Mouse (Mus musculus): ENCODE measurements around the gene Hip1r. TPM values are rescaled to one million over a fixed set of nuclear protein-coding genes. Genes with fewer than 3 reads are reported as not detected.

Hip1r gene
- polyA plus RNA-seq (2012; rRNA removed): 25.7 and 39.0 TPM in 2 replicates

GRCm38 (mm10) chr5:123973299-123974178 is at the start of gene Hip1r:
TSS of gene Hip1r (plus strand) at chr5:123973628.

GRCm38 (mm10) chr5:123927118-123927517 is 46.3 kb upstream of the Hip1r start, which contains the start of gene Gm43518:
TSS of gene Gm43518 (plus strand) at chr5:123927418.

GRCm38 (mm10) chr5:123930508-123930989 is 42.9 kb upstream of the Hip1r start, which contains the start of gene Ccdc62:
TSS of gene Ccdc62 (plus strand) at chr5:123930679.

GRCm38 (mm10) chr5:124032001-124032508 is 58.6 kb downstream of the Hip1r start, which contains the start of gene Vps37b:
TSS of gene Vps37b (minus strand) at chr5:124032270.

Other genes starting within 250 kb of the Hip1r start
- 9.5 and 18.1 TPM in 2 replicates for gene Rsrc2, start 224.2 kb upstream of the Hip1r start, polyA plus RNA-seq (2012; rRNA removed)
- gene Kntc1, start 223.9 kb upstream of the Hip1r start, polyA plus RNA-seq (2012; rRNA removed): 2.5 and 3.3 TPM in 2 replicates
- 2.1 and 2.2 TPM in 2 replicates for gene Hcar2, start 108.1 kb upstream of the Hip1r start, polyA plus RNA-seq (2012; rRNA removed)
- 5.4 and 6.8 TPM in 2 replicates for gene Hcar1, start 93.6 kb upstream of the Hip1r start, polyA plus RNA-seq (2012; rRNA removed)
- 6.8 and 13.4 TPM in 2 replicates for gene Denr, start 66.5 kb upstream of the Hip1r start, polyA plus RNA-seq (2012; rRNA removed)
- gene Gm43518, start 46.2 kb upstream of the Hip1r start, polyA plus RNA-seq (2012; rRNA removed): 0.89 and 0.93 TPM in 2 replicates
- 3.3 and 4.8 TPM in 2 replicates for gene Ccdc62, start 42.9 kb upstream of the Hip1r start, polyA plus RNA-seq (2012; rRNA removed)
- 56.3 and 57.5 TPM in 2 replicates for gene Vps37b, start 58.6 kb downstream of the Hip1r start, polyA plus RNA-seq (2012; rRNA removed)
- 5.8 and 5.9 TPM in 2 replicates for gene Abcb9, start 122.2 kb downstream of the Hip1r start, polyA plus RNA-seq (2012; rRNA removed)
- gene Ogfod2, start 138.7 kb downstream of the Hip1r start, polyA plus RNA-seq (2012; rRNA removed): 92.5 and 103 TPM in 2 replicates
- 34.2 and 35.1 TPM in 2 replicates for gene Arl6ip4, start 142.5 kb downstream of the Hip1r start, polyA plus RNA-seq (2012; rRNA removed)